12 mouse cellular contexts compared by ENCODE assay signal in the genomic region with DNA sequence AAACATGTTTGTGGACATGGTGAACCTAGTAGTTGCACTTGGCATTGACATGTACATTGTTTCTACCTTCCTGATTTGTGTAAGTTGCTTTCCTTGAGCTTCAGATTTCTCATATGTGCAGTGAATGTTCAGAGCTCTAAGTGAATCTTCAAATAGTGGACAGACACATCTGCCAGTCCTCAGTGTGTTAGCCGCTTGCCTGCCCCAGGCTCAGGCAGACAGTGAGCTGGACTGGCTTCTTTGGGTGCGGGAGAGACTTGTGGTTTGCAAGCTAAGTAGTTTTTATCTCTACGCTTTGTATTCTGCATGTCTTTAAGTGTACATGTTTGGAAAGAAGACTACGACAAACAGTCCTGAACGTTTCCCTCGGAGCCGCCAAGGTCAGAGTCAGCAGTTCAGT. TPM values are rescaled to one million over a fixed set of nuclear protein-coding genes. Genes with fewer than 3 reads are reported as not detected.
DNase-seq lines count a peak whose midpoint lies in the region; ATAC-seq and TF ChIP-seq lines count a peak whose summit lies in the region.
"Had no signal": no experiment of that assay in that cellular context is flagged by ENCODE, and none has a peak within 500 bp of the region (broad histone marks: within the 10 kb centered on the region; RNA-seq: fewer than 3 reads in every experiment).

No protein-coding gene starts in this region.

- no peaks in the 10 kb centered on the region for H3K9me3 ChIP-seq in liver, embryonic 14.5 days (ENCODE audit: control insufficient read depth, low read length)
- H3K9me3 ChIP-seq in midbrain, embryonic 10.5 days (replicated peaks) = no peaks in the 10 kb centered on the region
- H3K9me3 ChIP-seq: midbrain, embryonic 12.5 days had no signal

- H3K79me2 ChIP-seq in heart, adult 2 months (replicated peaks; ENCODE audit: control insufficient read depth, insufficient read depth, low read length) = peaks cover 4% of the 10 kb centered on the region; the same call in 1 of the 2 replicates
- peaks cover 7% of the 10 kb centered on the region; the same call in 1 of the 2 replicates for H3K79me2 ChIP-seq in liver, adult 2 months (ENCODE audit: control insufficient read depth, insufficient read depth, low read length)

- H3K27me3 ChIP-seq in heart, adult 2 months (ENCODE audit: control insufficient read depth, insufficient read depth, low read length) = no peaks in the 10 kb centered on the region
- no peaks in the 10 kb centered on the region for H3K27me3 ChIP-seq in liver, adult 2 months (ENCODE audit: control insufficient read depth, insufficient read depth, low read length)
- no peaks in the 10 kb centered on the region for H3K27me3 ChIP-seq in liver, embryonic 14.5 days (ENCODE audit: control insufficient read depth, insufficient read depth, low read length)
- no peaks in the 10 kb centered on the region for H3K27me3 ChIP-seq in midbrain, embryonic 10.5 days (ENCODE audit: low read depth, poor library complexity, severe bottlenecking)
- H3K27me3 ChIP-seq: midbrain, embryonic 12.5 days had no signal

- H3K4me2 ChIP-seq in liver, embryonic 14.5 days (ENCODE audit: low read depth) = peak overlapping the region; percentile 48
- H3K4me2 ChIP-seq: midbrain, embryonic 12.5 days had no signal

- H3K4me3 ChIP-seq in heart, adult 2 months = no peak overlapping the region
- no peak overlapping the region for H3K4me3 ChIP-seq in liver, adult 2 months (ENCODE audit: insufficient read depth, low read depth, low read length)
- no peak overlapping the region for H3K4me3 ChIP-seq in liver, embryonic 14.5 days (ENCODE audit: insufficient read depth in 1 of 2, low read depth in 2 of 2, low read length in 2 of 2)
- no peak overlapping the region for H3K4me3 ChIP-seq in midbrain, embryonic 10.5 days
- H3K4me3 ChIP-seq: midbrain, embryonic 12.5 days had no signal

- DNase-seq in heart, adult 2 months = no peak
- DNase-seq in heart, postnatal 14 days = no peak
- DNase-seq in liver, adult 2 months (ENCODE audit: extremely low read depth, low read depth, low spot score) = no peak
- DNase-seq in liver (no peak), NIH3T3 (ENCODE audit: low read depth) (peak; percentile 34)
- no peak for DNase-seq in liver, embryonic 14.5 days (ENCODE audit: low read depth in 3 of 3, low spot score in 3 of 3)
- DNase-seq in midbrain, embryonic 10.5 days (ENCODE audit: low spot score) = no peak
- DNase-seq in ovary, postnatal 10 days (ENCODE audit: low spot score) = no peak
- DNase-seq: cerebellum, postnatal 14 days; kidney, postnatal 10 days; thymus, postnatal 25 days had no signal

- no peak for ATAC-seq in liver, embryonic 14.5 days (ENCODE audit: insufficient read depth)

- peaks cover 42% of the 10 kb centered on the region for H3K4me1 ChIP-seq in heart, adult 2 months (ENCODE audit: control insufficient read depth, insufficient read depth, low read length)
- H3K4me1 ChIP-seq in liver, adult 2 months (ENCODE audit: control insufficient read depth, insufficient read depth, low read length) = peaks cover 6% of the 10 kb centered on the region
- H3K4me1 ChIP-seq in liver, embryonic 14.5 days (replicated peaks; ENCODE audit: control insufficient read depth in 2 of 2, insufficient read depth in 2 of 2, low read length in 1 of 2) = peaks cover 85% of the 10 kb centered on the region in 2 experiments
- peaks cover 28% of the 10 kb centered on the region for H3K4me1 ChIP-seq in midbrain, embryonic 10.5 days

- TF ChIP-seq POLR2A in heart, adult 2 months (IDR thresholded peaks at IDR 0.05; ENCODE audit: insufficient read depth, low read depth, low read length) = no peak
- no peak for TF ChIP-seq POLR2A in liver, adult 2 months (IDR thresholded peaks at IDR 0.05; ENCODE audit: extremely low read depth, insufficient read depth, low read length)

- intact Hi-C loops in heart, adult 2 months (cut with DNase I) = no loop called here
- intact Hi-C loops in heart, postnatal 14 days (cut with DNase I) = no loop called here

- H3K9ac ChIP-seq in heart, adult 2 months (ENCODE audit: low read depth, low read length) = peak overlapping the region; percentile 60
- 0 out of 2 replicates have a peak overlapping the region, but pooled peaks have one; percentile 45 for H3K9ac ChIP-seq in liver, adult 2 months (ENCODE audit: low read depth, low read length)
- 0 out of 2 replicates have a peak overlapping the region, but pooled peaks have one; percentile 5 for H3K9ac ChIP-seq in liver, embryonic 14.5 days (replicated peaks)
- H3K9ac ChIP-seq: midbrain, embryonic 12.5 days had no signal

- H3K27ac ChIP-seq in heart, adult 2 months = peak overlapping the region; percentile 72
- peak overlapping the region; percentile 16; the same call in 1 of the 2 replicates for H3K27ac ChIP-seq in liver, adult 2 months (replicated peaks; ENCODE audit: insufficient read depth, low read depth, low read length)
- H3K27ac ChIP-seq in liver, embryonic 14.5 days = peak overlapping the region; percentile 46
- H3K27ac ChIP-seq in midbrain, embryonic 10.5 days (replicated peaks) = no peak overlapping the region
- H3K27ac ChIP-seq: midbrain, embryonic 12.5 days had no signal

- no peak for TF ChIP-seq CTCF in heart, adult 2 months (IDR thresholded peaks at IDR 0.05)
- TF ChIP-seq CTCF in liver, adult 2 months (IDR thresholded peaks at IDR 0.05; ENCODE audit: low read depth, low read length) = no peak
- TF ChIP-seq CTCF in liver, embryonic 14.5 days (IDR thresholded peaks at IDR 0.05; ENCODE audit: low read depth) = no peak

- TF ChIP-seq EP300 in heart, adult 2 months (IDR thresholded peaks at IDR 0.05; ENCODE audit: insufficient read depth, low read depth, low read length) = no peak
- TF ChIP-seq EP300 in liver, embryonic 14.5 days (IDR thresholded peaks at IDR 0.05; ENCODE audit: low read depth) = no peak

- 45% methylated on average over 7 of the region's 7 CpGs for WGBS in heart, adult 2 months
- 46% methylated on average over 7 of the region's 7 CpGs for WGBS in liver, adult 2 months
- WGBS in liver, embryonic 14.5 days (ENCODE audit: insufficient replicate concordance) = 20% methylated on average over 7 of the region's 7 CpGs
- 91% methylated on average over 7 of the region's 7 CpGs for WGBS in midbrain, embryonic 10.5 days

- H3K36me3 ChIP-seq in heart, adult 2 months (ENCODE audit: control insufficient read depth, insufficient read depth, low read length) = peaks cover 21% of the 10 kb centered on the region
- no peaks in the 10 kb centered on the region for H3K36me3 ChIP-seq in liver, adult 2 months (ENCODE audit: control insufficient read depth, insufficient read depth, low read length)
- H3K36me3 ChIP-seq in liver, embryonic 14.5 days (replicated peaks; ENCODE audit: control insufficient read depth, insufficient read depth, low read depth) = no peaks in the 10 kb centered on the region
- H3K36me3 ChIP-seq in midbrain, embryonic 10.5 days = no peaks in the 10 kb centered on the region
- H3K36me3 ChIP-seq: midbrain, embryonic 12.5 days had no signal

RNA-seq across cellular contexts. Expression of a gene that starts 13.9 kb away (rescaled TPM):
- 10 to 100 TPM; 26.1 to 44.6 TPM for total RNA-seq in heart, adult 2 months (2021)
- polyA plus RNA-seq in heart, adult 2 months (2012; rRNA removed) = 25.1 and 39.2 TPM in 2 replicates
- total RNA-seq in heart, postnatal 14 days (2021) = 10 to 100 TPM; 62.2 to 66.8 TPM
- total RNA-seq in liver, adult 2 months (2014; rRNA removed) = 4.4 and 5.5 TPM in 2 replicates
- 2.1 and 2.9 TPM in 2 replicates for polyA plus RNA-seq in liver, adult 2 months (2012; rRNA removed)
- polyA plus RNA-seq in liver, embryonic 14.5 days (2012; rRNA removed) = 20.7 and 24.1 TPM in 2 replicates
- polyA plus RNA-seq in liver, embryonic 14.5 days (2014; fragmentation: Nextera tagmentation; extraction: Ambion mirVana) = 28.1 and 33.5 TPM in 2 replicates
- polyA plus RNA-seq in midbrain, embryonic 10.5 days (2016; fragmentation: Nextera tagmentation; extraction: Ambion mirVana) = 28.1 and 31.7 TPM in 2 replicates

Comparison
In these comparisons a context has a peak if more than half of its experiments do, and no peak if none do; other contexts are left out.
1. H3K9ac ChIP-seq: peak in every context shown above with its lines; median percentile 60 in heart, adult 2 months; 45 in liver, adult 2 months; 5 in liver, embryonic 14.5 days.